ENCODE assay signal across 1 mouse cellular context in the genomic region with DNA sequence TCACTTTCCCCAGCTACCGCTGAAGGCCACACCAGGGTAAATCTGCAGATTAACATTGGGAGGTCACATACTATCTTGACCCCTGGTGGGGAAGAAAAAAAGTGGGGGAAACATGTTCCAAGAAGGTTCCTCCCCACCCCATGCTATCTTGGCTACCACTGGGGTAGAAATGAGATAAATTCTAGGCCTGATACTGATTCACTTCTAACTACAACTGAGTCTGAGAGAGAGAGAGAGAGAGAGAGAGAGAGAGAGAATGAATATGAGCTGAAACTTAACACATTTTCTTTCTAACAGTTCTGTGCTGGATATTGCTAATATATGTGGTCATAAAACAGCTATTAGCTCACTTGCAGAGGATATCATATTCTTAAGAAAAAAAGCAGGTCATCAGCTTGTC.
A peak's percentile ranks its signal among the peaks of the same experiment; 100 is the strongest.
TF ChIP-seq lines count a peak whose summit lies in the region.

No protein-coding gene starts in this region.

TF ChIP-seq in MEL, 35 proteins besides CTCF, POLR2A, EP300 and RAD21 (continued from another document):
- TF ChIP-seq GATA1 (IDR thresholded peaks at IDR 0.05; ENCODE audit: low read depth, low read length), result peak; percentile 47; the same call in 1 of the 2 replicates
TF ChIP-seq in MEL: peak in this region for 6.
